Mouse (Mus musculus): ENCODE measurements around the gene 2310022B05Rik.

DNA sequence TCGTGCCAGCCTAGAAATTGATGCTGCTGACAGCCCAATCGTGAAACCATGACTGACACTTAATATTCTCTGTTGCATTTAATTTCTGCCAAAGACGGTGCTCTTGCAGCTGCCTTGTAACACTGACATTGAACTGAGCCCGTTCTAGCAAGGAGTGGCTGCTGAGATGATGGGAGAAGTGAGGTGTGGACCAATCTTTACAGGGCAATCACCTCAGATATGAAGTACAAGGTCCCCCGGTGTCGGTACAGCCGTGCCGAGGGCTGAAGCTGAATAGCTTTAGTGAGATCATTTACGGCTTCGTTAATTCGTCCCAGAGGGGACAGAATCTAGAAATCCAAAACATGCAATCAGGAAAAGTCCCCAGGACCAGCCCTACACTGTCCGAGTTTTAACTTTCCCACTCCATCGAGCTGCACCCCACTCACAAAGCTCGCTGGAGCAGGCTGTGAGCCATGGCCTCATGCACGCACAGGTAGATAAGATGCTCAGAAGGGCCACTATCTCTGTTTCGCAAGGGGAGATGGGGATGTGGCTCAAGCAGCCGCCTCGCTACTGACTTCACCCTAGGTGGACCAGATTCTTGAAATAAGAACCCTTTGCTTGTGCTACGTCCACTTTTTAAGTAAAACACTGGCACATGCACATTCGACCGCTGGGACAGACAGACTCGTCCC lies 32.4 kb upstream of the 2310022B05Rik start:
- no peak for TF ChIP-seq CTCF (IDR thresholded peaks at IDR 0.05; ENCODE audit: insufficient read depth, low read length)
- TF ChIP-seq POLR2A (IDR thresholded peaks at IDR 0.05; ENCODE audit: borderline replicate concordance, extremely low read depth, low read depth, low read length) = no peak
